Mouse (Mus musculus) CH12.LX (cell line): ENCODE data around the gene Cers5. TPM values are rescaled to one million over a fixed set of nuclear protein-coding genes. Genes with fewer than 3 reads are reported as not detected.

Experiments
- DNase-seq: peaks from one replicate; pipeline ENCODE4 v3.0.0-alpha.2; 2013; ENCODE audit errors: extremely low read depth
- H3K27ac ChIP-seq: 2 replicates; pipeline ENCODE4 v1.5.1; 2012; ENCODE audit warnings: low read depth, mild to moderate bottlenecking, control low read depth, moderate library complexity; ENCODE audit not compliant: insufficient read depth
- H3K27me3 ChIP-seq: replicated peaks from 2 replicates; pipeline ENCODE3; 2012; ENCODE audit warnings: inconsistent platforms
- H3K36me3 ChIP-seq, 2 experiments: replicated peaks in 1 of 2; 2 replicates each; pipeline versions ENCODE3 to v1.6.1; 2012; ENCODE audit warnings: inconsistent platforms in 1 of 2, low read length in 1 of 2, mild to moderate bottlenecking in 1 of 2, mixed read lengths in 1 of 2, moderate library complexity in 1 of 2; ENCODE audit not compliant: control insufficient read depth in 1 of 2, insufficient read depth in 1 of 2
- H3K4me1 ChIP-seq, 2 experiments: 2 replicates each; pipeline ENCODE4 v1.6.1; 2012; ENCODE audit warnings: inconsistent platforms in 1 of 2, moderate library complexity in 1 of 2; ENCODE audit not compliant: insufficient read depth in 2 of 2, control insufficient read depth in 1 of 2
- H3K4me2 ChIP-seq: 2 replicates; pipeline ENCODE4 v1.6.1; 2012; ENCODE audit warnings: low read depth, mild to moderate bottlenecking, control low read depth; ENCODE audit not compliant: poor library complexity, insufficient read depth, severe bottlenecking
- H3K4me3 ChIP-seq, 3 experiments: fragments of 150-350 bp in 1 of 3; sonication (generic) in 1 of 3; replicated peaks in 1 of 3; 2 replicates each; pipeline versions ENCODE3 to v1.5.1; 2011 to 2012; ENCODE audit warnings: low read depth in 2 of 3, low read length in 2 of 3, mild to moderate bottlenecking in 2 of 3, moderate library complexity in 2 of 3, control low read depth in 1 of 3, improper control_type of control experiment in 1 of 3, inconsistent platforms in 1 of 3, mixed read lengths in 1 of 3; ENCODE audit not compliant: poor library complexity in 1 of 3
- H3K79me2 ChIP-seq: replicated peaks from 2 replicates; pipeline ENCODE4 v1.6.1; 2012; ENCODE audit warnings: mild to moderate bottlenecking, moderate library complexity; ENCODE audit not compliant: control insufficient read depth, poor library complexity, insufficient read depth, severe bottlenecking; ENCODE audit errors: extremely low read depth
- H3K9ac ChIP-seq: 2 replicates; pipeline ENCODE4 v1.6.1; 2012; ENCODE audit warnings: low read depth, mild to moderate bottlenecking, control low read depth, moderate library complexity; ENCODE audit not compliant: insufficient read depth
- H3K9me3 ChIP-seq: replicated peaks from 2 replicates; pipeline ENCODE3; 2012; ENCODE audit warnings: low read length, inconsistent platforms, mixed read lengths
- JUN ChIP-seq: IDR thresholded peaks from 2 replicates; pipeline ENCODE4 v1.6.1; 2011; ENCODE audit warnings: low read depth, mild to moderate bottlenecking, low read length, improper control_type of control experiment, moderate library complexity; ENCODE audit not compliant: insufficient read depth
- JUND ChIP-seq: conservative IDR thresholded peaks from 2 replicates; pipeline ENCODE4 v1.6.1; 2011; ENCODE audit warnings: low read depth, low read length, improper control_type of control experiment
- MAFK ChIP-seq: IDR thresholded peaks from 2 replicates; pipeline ENCODE4 v1.6.1; 2011; ENCODE audit warnings: low read length, improper control_type of control experiment; ENCODE audit not compliant: insufficient replicate concordance
- POLR2AphosphoS2 ChIP-seq: IDR thresholded peaks from 2 replicates; pipeline ENCODE4 v1.6.1; 2011; ENCODE audit warnings: low read depth, low read length, improper control_type of control experiment
- TBP ChIP-seq: conservative IDR thresholded peaks from 2 replicates; pipeline ENCODE4 v1.6.1; 2011; ENCODE audit warnings: low read depth, low read length, improper control_type of control experiment
- TCF12 ChIP-seq: IDR thresholded peaks from 2 replicates; pipeline ENCODE4 v1.6.1; 2014; ENCODE audit warnings: low read depth, mild to moderate bottlenecking, inconsistent platforms, low read length, improper control_type of control experiment
- dilution Hi-C: fragments of 300-500 bp; cut with MboI; formaldehyde crosslinking; loops from 2 replicates; pipeline ENCODE4 v1.14.3; 2020; ENCODE audit warnings: low sequenced_read_pairs; ENCODE audit not compliant: extremely low pct_unique_long_range_greater_than_20kb, extremely low pct_ligation_motif_present
- in situ Hi-C: fragments of 300-500 bp; cut with MboI; formaldehyde crosslinking; loops from 3 replicates; pipeline ENCODE4 v1.14.3; 2019; ENCODE audit warnings: low sequenced_read_pairs, low pct_ligation_motif_present, low pct_unique_long_range_greater_than_20kb, mixed read lengths
- polyA plus RNA-seq: library from polyadenylated mRNA; unstranded; fragments of >175 nt; gene quantifications from 2 replicates; pipeline ENCODE4 v1.2.1, GENCODE M21; 2012; ENCODE audit warnings: low read depth; ENCODE audit not compliant: insufficient read length
- total RNA-seq, 2 experiments: library from RNA; depleted of rRNA; stranded (reverse); fragments of 300-350 nt in 1 of 2; fragments of >200 nt in 1 of 2; gene quantifications; 2 replicates each; pipeline ENCODE4 v1.2.3; 2012 to 2014

Gene Cers5
- total and polyA plus RNA-seq, 3 experiments = 45.0 to 149 (median 94.3) TPM

GRCm38 (mm10) chr15:99733186-99733585 lies 39.5 kb downstream of the Cers5 start:
- no peak overlapping the region for H3K4me3 ChIP-seq
- TF ChIP-seq TBP = no peak
- TF ChIP-seq JUND = no peak
- H3K9ac ChIP-seq = no peak overlapping the region
- peaks cover 4% of the 10 kb centered on the region for H3K9me3 ChIP-seq
- no peaks in the 10 kb centered on the region for H3K27me3 ChIP-seq
- H3K4me2 ChIP-seq = no peak overlapping the region
- peaks cover 37 to 83% of the 10 kb centered on the region in 2 experiments for H3K36me3 ChIP-seq
- dilution Hi-C loops (no loop called here), in situ Hi-C loops (no loop called here)
- DNase-seq = no peak
- no peaks in the 10 kb centered on the region for H3K79me2 ChIP-seq
- H3K27ac ChIP-seq = no peak overlapping the region
- H3K4me1 ChIP-seq = peaks cover 0 to 17% of the 10 kb centered on the region in 2 experiments; a peak in 2 of 4 replicates

- H3K9ac ChIP-seq = no peak overlapping the region
- no peak for DNase-seq
- in situ Hi-C loops = no loop called here
- peaks cover 0 to 10% of the 10 kb centered on the region in 2 experiments; a peak in 2 of 4 replicates for H3K4me1 ChIP-seq
- peaks cover 3% of the 10 kb centered on the region; the same call in 1 of the 2 replicates for H3K79me2 ChIP-seq
- H3K27ac ChIP-seq = no peak overlapping the region
- H3K4me3 ChIP-seq = no peak overlapping the region
- peaks cover 4% of the 10 kb centered on the region for H3K9me3 ChIP-seq
- no peak overlapping the region for H3K4me2 ChIP-seq
- TF ChIP-seq POLR2AphosphoS2 = peak; percentile 57; the same call in 1 of the 2 replicates
- TF ChIP-seq TCF12 = no peak
- dilution Hi-C loops = no loop called here
- H3K27me3 ChIP-seq = no peaks in the 10 kb centered on the region
- peaks cover 32 to 79% of the 10 kb centered on the region in 2 experiments for H3K36me3 ChIP-seq
These were observed 41.0 kb downstream of the Cers5 start for GRCm38 (mm10) chr15:99731678-99732077.

- Histone ChIP-seq H3K9ac (no peak overlapping the region), H3K79me2 (peaks cover 8% of the 10 kb centered on the region; the same call in 1 of the 2 replicates), H3K36me3 (peaks cover 27 to 73% of the 10 kb centered on the region in 2 experiments), H3K27me3 (no peaks in the 10 kb centered on the region)
- dilution Hi-C loops = no loop called here
- no peak for DNase-seq
- TF ChIP-seq MAFK (peak; percentile 82), JUN (no peak)
- TF ChIP-seq, all 38 proteins: peak for 1
- Histone ChIP-seq H3K4me2 (no peak overlapping the region), H3K4me1 (peaks cover 0 to 11% of the 10 kb centered on the region in 2 experiments; a peak in 2 of 4 replicates), H3K27ac (no peak overlapping the region), H3K4me3 (no peak overlapping the region), H3K9me3 (peaks cover 4% of the 10 kb centered on the region)
- in situ Hi-C loops = no loop called here
These were observed 41.5 kb downstream of the Cers5 start for GRCm38 (mm10) chr15:99731167-99731566.
